In the genomic region with DNA sequence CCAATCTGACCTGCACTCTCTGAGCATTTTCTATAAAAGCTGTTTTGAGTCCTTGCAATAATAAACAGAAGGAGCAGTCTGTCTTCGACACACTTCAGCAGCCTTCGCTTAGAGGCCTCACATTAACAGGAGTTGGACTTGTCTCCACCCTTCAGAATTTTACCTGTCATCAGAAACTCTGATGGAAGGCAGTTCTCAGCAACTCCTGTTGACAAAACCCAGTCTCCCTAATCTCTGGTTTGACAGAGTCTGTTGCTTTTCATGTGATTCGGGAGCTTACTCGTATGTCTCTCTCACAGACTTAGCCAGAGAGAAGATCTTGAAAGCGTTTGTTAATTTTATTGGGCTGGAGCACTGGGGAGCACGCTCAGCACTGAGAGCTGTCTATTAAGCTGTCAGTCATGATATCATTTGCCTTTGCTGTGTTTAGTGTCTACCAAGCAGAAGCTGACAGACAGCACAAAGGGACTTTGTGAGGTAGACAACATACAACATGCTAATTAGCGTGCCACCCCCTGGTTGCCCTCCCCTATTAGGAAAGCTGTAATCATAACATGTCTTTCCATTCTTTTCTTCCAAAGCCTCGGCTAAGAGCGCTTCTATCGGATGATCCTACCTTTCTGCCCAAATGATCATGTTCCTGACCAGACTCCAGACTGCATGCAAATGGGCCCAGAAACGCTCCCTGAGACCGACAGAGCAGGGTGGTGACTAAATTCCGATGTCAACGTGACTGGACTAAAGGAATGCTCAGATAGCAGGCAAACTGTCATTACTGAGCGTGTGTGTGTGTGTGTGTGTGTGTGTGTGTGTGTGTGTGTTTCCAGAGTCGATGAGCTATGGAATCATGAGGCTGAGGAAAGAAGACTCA, we compare ENCODE assay signal across 21 mouse cellular contexts.
DNase-seq lines count a peak whose midpoint lies in the region; ATAC-seq and TF ChIP-seq lines count a peak whose summit lies in the region.
"Had no signal": no experiment of that assay in that cellular context is flagged by ENCODE, and none has a peak within 500 bp of the region (broad histone marks: within the 10 kb centered on the region; RNA-seq: fewer than 3 reads in every experiment).

No protein-coding gene starts in this region.

- H3K4me1 ChIP-seq in heart, embryonic 10.5 days = peaks cover 45% of the 10 kb centered on the region
- H3K4me1 ChIP-seq in hindbrain, embryonic 12.5 days = peaks cover 7% of the 10 kb centered on the region; the same call in 1 of the 2 replicates
- H3K4me1 ChIP-seq in hindbrain, postnatal 0 days (ENCODE audit: insufficient read depth, low read length) = 0 out of 2 replicates have a peak, but pooled peaks cover 3% of the 10 kb centered on the region
- peaks cover 16% of the 10 kb centered on the region for H3K4me1 ChIP-seq in forebrain, embryonic 15.5 days
- H3K4me1 ChIP-seq: embryonic facial prominence, embryonic 15.5 days; limb, embryonic 10.5 days had no signal

- TF ChIP-seq POLR2A in brain, embryonic 14.5 days (IDR thresholded peaks at IDR 0.05; ENCODE audit: borderline replicate concordance, extremely low read depth, insufficient read depth, insufficient read length, poor library complexity, severe bottlenecking) = no peak

- WGBS in heart, embryonic 10.5 days = 25% methylated on average over 16 of the region's 16 CpGs
- 56% methylated on average over 16 of the region's 16 CpGs for WGBS in hindbrain, embryonic 12.5 days
- WGBS in hindbrain, postnatal 0 days = 47% methylated on average over 16 of the region's 16 CpGs
- WGBS in forebrain, embryonic 15.5 days = 32% methylated on average over 16 of the region's 16 CpGs

- DNase-seq in heart, embryonic 10.5 days (ENCODE audit: low spot score) = peak; percentile 83
- DNase-seq in heart, postnatal 36 days = no peak
- no peak for DNase-seq in hindbrain, postnatal 0 days (ENCODE audit: low spot score)
- DNase-seq in brain, embryonic 14.5 days (ENCODE audit: low read depth) = peak; percentile 81
- no peak for DNase-seq in ovary, postnatal 36 days (ENCODE audit: low spot score)
- DNase-seq in cerebellum, adult 18-20 months = no peak
- DNase-seq: adrenal gland, postnatal 14 days; cerebellum, adult 8-10 months; gastrocnemius, postnatal 14 days; kidney, adult 2 months; kidney, postnatal 25 days; lung, adult 2 months; lung, postnatal 36 days; thymus, postnatal 14 days had no signal

- TF ChIP-seq CTCF in hindbrain, postnatal 0 days (IDR thresholded peaks at IDR 0.05; ENCODE audit: low read depth) = no peak
- TF ChIP-seq CTCF in brain, embryonic 14.5 days (IDR thresholded peaks at IDR 0.05; ENCODE audit: borderline replicate concordance, extremely low read depth, insufficient read depth, insufficient read length) = no peak

- H3K4me2 ChIP-seq in hindbrain, embryonic 12.5 days (replicated peaks) = no peak overlapping the region
- H3K4me2 ChIP-seq in hindbrain, postnatal 0 days (ENCODE audit: low read depth, low read length) = no peak overlapping the region
- no peak overlapping the region for H3K4me2 ChIP-seq in forebrain, embryonic 15.5 days (replicated peaks)
- H3K4me2 ChIP-seq: embryonic facial prominence, embryonic 15.5 days; liver, embryonic 11.5 days had no signal

- intact Hi-C loops in heart, postnatal 36 days (cut with DNase I) = no loop called here

- ATAC-seq in hindbrain, embryonic 12.5 days (ENCODE audit: low FRiP score) = peak; percentile 35
- no peak for ATAC-seq in hindbrain, postnatal 0 days
- ATAC-seq in forebrain, embryonic 15.5 days (replicated peaks) = peak; percentile 87
- ATAC-seq: hindbrain, embryonic 16.5 days had no signal

- H3K27me3 ChIP-seq in heart, embryonic 10.5 days (ENCODE audit: insufficient read depth, poor library complexity, severe bottlenecking) = no peaks in the 10 kb centered on the region
- H3K27me3 ChIP-seq in hindbrain, embryonic 12.5 days = no peaks in the 10 kb centered on the region; the same call in 1 of the 2 replicates
- no peaks in the 10 kb centered on the region for H3K27me3 ChIP-seq in hindbrain, postnatal 0 days (ENCODE audit: insufficient read depth, low read length)
- H3K27me3 ChIP-seq in forebrain, embryonic 15.5 days = no peaks in the 10 kb centered on the region
- H3K27me3 ChIP-seq: embryonic facial prominence, embryonic 15.5 days had no signal

- no peak overlapping the region for H3K9ac ChIP-seq in hindbrain, embryonic 12.5 days
- H3K9ac ChIP-seq in hindbrain, postnatal 0 days (replicated peaks; ENCODE audit: low read length) = no peak overlapping the region
- no peak overlapping the region for H3K9ac ChIP-seq in forebrain, embryonic 15.5 days (replicated peaks)
- H3K9ac ChIP-seq: embryonic facial prominence, embryonic 15.5 days had no signal

- no peaks in the 10 kb centered on the region for H3K36me3 ChIP-seq in heart, embryonic 10.5 days
- H3K36me3 ChIP-seq in hindbrain, embryonic 12.5 days = no peaks in the 10 kb centered on the region
- H3K36me3 ChIP-seq in hindbrain, postnatal 0 days (ENCODE audit: insufficient read depth, low read length) = no peaks in the 10 kb centered on the region
- H3K36me3 ChIP-seq in forebrain, embryonic 15.5 days = no peaks in the 10 kb centered on the region
- H3K36me3 ChIP-seq: embryonic facial prominence, embryonic 15.5 days; limb, embryonic 10.5 days had no signal

- H3K27ac ChIP-seq in heart, embryonic 10.5 days = no peak overlapping the region
- H3K27ac ChIP-seq in hindbrain, embryonic 12.5 days = no peak overlapping the region
- H3K27ac ChIP-seq in hindbrain, postnatal 0 days = no peak overlapping the region
- no peak overlapping the region for H3K27ac ChIP-seq in forebrain, embryonic 15.5 days (replicated peaks)
- H3K27ac ChIP-seq: embryonic facial prominence, embryonic 15.5 days; left cerebral cortex, adult 2 months; limb, embryonic 10.5 days had no signal

- H3K9me3 ChIP-seq in heart, embryonic 10.5 days = no peaks in the 10 kb centered on the region
- H3K9me3 ChIP-seq in hindbrain, embryonic 12.5 days (replicated peaks) = no peaks in the 10 kb centered on the region
- no peaks in the 10 kb centered on the region for H3K9me3 ChIP-seq in hindbrain, postnatal 0 days (ENCODE audit: low read length)
- H3K9me3 ChIP-seq in forebrain, embryonic 15.5 days = no peaks in the 10 kb centered on the region
- H3K9me3 ChIP-seq: embryonic facial prominence, embryonic 15.5 days; limb, embryonic 10.5 days had no signal

- H3K4me3 ChIP-seq in heart, embryonic 10.5 days = no peak overlapping the region
- no peak overlapping the region for H3K4me3 ChIP-seq in hindbrain, embryonic 12.5 days
- H3K4me3 ChIP-seq in hindbrain, postnatal 0 days (ENCODE audit: low read length) = no peak overlapping the region
- no peak overlapping the region for H3K4me3 ChIP-seq in forebrain, embryonic 15.5 days
- H3K4me3 ChIP-seq: embryonic facial prominence, embryonic 15.5 days; left cerebral cortex, adult 2 months; limb, embryonic 10.5 days had no signal

Comparison
In these comparisons a context has a peak if more than half of its experiments do, and no peak if none do; other contexts are left out.
1. DNase-seq: peak in heart, embryonic 10.5 days (single experiment) and brain, embryonic 14.5 days (single experiment); none in heart, postnatal 36 days (0 of 2), hindbrain, postnatal 0 days (single experiment), ovary, postnatal 36 days (single experiment) and cerebellum, adult 18-20 months (0 of 2).